Mouse (Mus musculus): ENCODE results near the gene Lbp. TPM values are rescaled to one million over a fixed set of nuclear protein-coding genes. Genes with fewer than 3 reads are reported as not detected.

Lbp gene
- total RNA-seq, 2 experiments from 2014 or later: 8.7 to 11.6 TPM

GRCm38 (mm10) chr2:158356121-158356520 lies 49.8 kb downstream of the Lbp start:
- intact Hi-C loops (cut with DNase I): no loop called here
- DNase-seq: no peak

- intact Hi-C loops (cut with DNase I): no loop called here
- no peak for DNase-seq
Observed at GRCm38 (mm10) chr2:158359757-158360620, 53.7 kb downstream of the Lbp start.

GRCm38 (mm10) chr2:158360873-158361677 lies 54.8 kb downstream of the Lbp start:
- peak; percentile 84 to 88 for DNase-seq
- intact Hi-C loops (cut with DNase I): no loop called here

GRCm38 (mm10) chr2:158361678-158362320 lies 55.5 kb downstream of the Lbp start:
- DNase-seq: peak in 1 of 2 experiments; percentile 21
- intact Hi-C loops (cut with DNase I): no loop called here

- intact Hi-C loops (cut with DNase I): no loop called here
- no peak for DNase-seq
Observed at GRCm38 (mm10) chr2:158364175-158364574, 57.9 kb downstream of the Lbp start.

GRCm38 (mm10) chr2:158365099-158365850 lies 59.0 kb downstream of the Lbp start:
- DNase-seq: no peak
- intact Hi-C loops (cut with DNase I): no loop called here

GRCm38 (mm10) chr2:158367654-158368053 lies 61.4 kb downstream of the Lbp start:
- no peak for DNase-seq
- intact Hi-C loops (cut with DNase I): no loop called here

- intact Hi-C loops (cut with DNase I): no loop called here
Observed at GRCm38 (mm10) chr2:158368313-158368712, 62.0 kb downstream of the Lbp start.

GRCm38 (mm10) chr2:158369474-158370172 lies 63.3 kb downstream of the Lbp start:
- DNase-seq: no peak
- intact Hi-C loops (cut with DNase I): no loop called here

More at GRCm38 (mm10) chr2:158368313-158368712, 62.0 kb downstream of the Lbp start:
- no peak for DNase-seq

- intact Hi-C loops (cut with DNase I): no loop called here
- DNase-seq: peak; percentile 16 to 25
Observed at GRCm38 (mm10) chr2:158370173-158370550, 63.9 kb downstream of the Lbp start.

GRCm38 (mm10) chr2:158373061-158373460 lies 66.8 kb downstream of the Lbp start:
- DNase-seq: no peak
- intact Hi-C loops (cut with DNase I): no loop called here

GRCm38 (mm10) chr2:158373516-158373915 lies 67.2 kb downstream of the Lbp start:
- DNase-seq: no peak
- intact Hi-C loops (cut with DNase I): no loop called here

GRCm38 (mm10) chr2:158375443-158376122 lies 69.3 kb downstream of the Lbp start, which contains the start of gene Snhg11:
TSS of gene Snhg11 (plus strand) at chr2:158375638.
- intact Hi-C loops (cut with DNase I): no loop called here
- no peak for DNase-seq

- intact Hi-C loops (cut with DNase I): no loop called here
- DNase-seq: no peak
Observed at GRCm38 (mm10) chr2:158376123-158376687, 69.9 kb downstream of the Lbp start.

- intact Hi-C loops (cut with DNase I): no loop called here
Observed at GRCm38 (mm10) chr2:158376798-158377197, 70.5 kb downstream of the Lbp start.

GRCm38 (mm10) chr2:158377811-158378210 lies 71.5 kb downstream of the Lbp start:
- DNase-seq: no peak
- intact Hi-C loops (cut with DNase I): no loop called here

More at GRCm38 (mm10) chr2:158376798-158377197, 70.5 kb downstream of the Lbp start:
- no peak for DNase-seq

GRCm38 (mm10) chr2:158379354-158380078 lies 73.2 kb downstream of the Lbp start:
- intact Hi-C loops (cut with DNase I): no loop called here
- DNase-seq: peak; percentile 44 to 69
